Mouse (Mus musculus) heart, adult 2 months (tissue): ENCODE measurements around the gene Gm10271.

Source experiments
- CTCF ChIP-seq: fragments of 200-600 bp; IDR thresholded peaks from 2 replicates; pipeline ENCODE4 v1.8.1; 2022; ENCODE audit warnings: antibody characterized with exemption, mild to moderate bottlenecking, moderate library complexity
- EP300 ChIP-seq: fragments of 200-500 bp; IDR thresholded peaks from 2 replicates; pipeline ENCODE4 v1.6.1; 2011; ENCODE audit warnings: low read depth, low read length, control low read depth; ENCODE audit not compliant: insufficient read depth
- POLR2A ChIP-seq: fragments of 200-500 bp; IDR thresholded peaks from 2 replicates; pipeline ENCODE4 v1.6.1; 2011; ENCODE audit warnings: mild to moderate bottlenecking, low read depth, low read length, control low read depth; ENCODE audit not compliant: insufficient read depth

DNA sequence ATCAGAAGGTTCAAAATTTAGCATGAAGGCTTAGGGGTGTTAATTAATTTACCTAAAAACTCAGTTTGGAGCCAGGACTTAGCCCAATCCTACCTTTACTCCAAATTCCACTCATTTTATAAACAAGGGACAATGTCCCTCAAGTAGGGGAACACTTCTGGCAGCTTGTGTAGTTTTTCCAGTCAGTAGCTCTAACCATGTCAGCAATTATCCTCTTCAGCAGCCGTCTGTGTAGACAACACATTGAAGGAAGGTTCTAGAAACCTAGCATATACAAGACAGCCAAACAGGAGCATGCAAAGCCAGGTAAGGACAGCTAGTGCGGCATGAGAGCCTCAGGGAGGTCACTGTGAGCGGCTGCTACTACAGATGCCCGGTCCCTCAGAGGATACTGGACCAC lies 7.8 kb downstream of the Gm10271 start:
- no peak for TF ChIP-seq CTCF
- TF ChIP-seq POLR2A: no peak
- TF ChIP-seq EP300: no peak
